Mouse (Mus musculus) heart, adult 18-20 months (tissue): ENCODE measurements at regions not wholly inside any gene's neighbourhood (a gene's known extent, or its start where the extent isn't known, plus 50 kb on each side); places are given as distances from the start of the nearest gene placed in this dataset.

Experiments
- DNase-seq, 2 experiments: peaks; one replicate each; pipeline ENCODE4 v3.0.0; 2021 to 2022; ENCODE audit warnings: mixed read lengths in 1 of 2

- no peak for DNase-seq
Measured at GRCm38 (mm10) chr3:56302346-56303185, 119.1 kb upstream of the Nbea start.

GRCm38 (mm10) chr3:56300769-56301168 lies 117.3 kb upstream of the Nbea start:
- DNase-seq, result no peak

- no peak for DNase-seq
Measured at GRCm38 (mm10) chr3:56295578-56295977, 112.1 kb upstream of the Nbea start.

- DNase-seq, result no peak
Measured at GRCm38 (mm10) chr3:56281507-56281906, 98.0 kb upstream of the Nbea start.

GRCm38 (mm10) chr3:56280330-56280957 lies 96.9 kb upstream of the Nbea start:
- no peak for DNase-seq

- no peak for DNase-seq
Measured at GRCm38 (mm10) chr3:56272587-56272986, 89.1 kb upstream of the Nbea start.

- DNase-seq, result peak; percentile 23 to 40
Measured at GRCm38 (mm10) chr3:56270241-56270830, 86.8 kb upstream of the Nbea start.

GRCm38 (mm10) chr3:56261800-56262561 lies 78.5 kb upstream of the Nbea start:
- no peak for DNase-seq

- no peak for DNase-seq
Measured at GRCm38 (mm10) chr3:56256271-56256670, 72.8 kb upstream of the Nbea start.

- DNase-seq, result no peak
Measured at GRCm38 (mm10) chr3:56244370-56244769, 60.9 kb upstream of the Nbea start.

- no peak for DNase-seq
Measured at GRCm38 (mm10) chr3:56238228-56238627, 54.7 kb upstream of the Nbea start.

- DNase-seq, result no peak
Measured at GRCm38 (mm10) chr3:56236163-56236562, 52.7 kb upstream of the Nbea start.
